Mouse (Mus musculus) G1E-ER4 (cell line): ENCODE data around the gene Tspear. TPM values are rescaled to one million over a fixed set of nuclear protein-coding genes. Genes with fewer than 3 reads are reported as not detected.

Source experiments
- GATA1 ChIP-seq: IDR thresholded peaks from one replicate; pipeline ENCODE4 v1.8.0; 2012; ENCODE audit warnings: low read length, inconsistent platforms
- polyA plus RNA-seq: library from polyadenylated mRNA; stranded (reverse); fragments of >175 nt; gene quantifications from 2 replicates; pipeline ENCODE4 v1.2.3, GENCODE M21; 2012

The Tspear gene
- polyA plus RNA-seq = not detected in 2 replicates

DNA sequence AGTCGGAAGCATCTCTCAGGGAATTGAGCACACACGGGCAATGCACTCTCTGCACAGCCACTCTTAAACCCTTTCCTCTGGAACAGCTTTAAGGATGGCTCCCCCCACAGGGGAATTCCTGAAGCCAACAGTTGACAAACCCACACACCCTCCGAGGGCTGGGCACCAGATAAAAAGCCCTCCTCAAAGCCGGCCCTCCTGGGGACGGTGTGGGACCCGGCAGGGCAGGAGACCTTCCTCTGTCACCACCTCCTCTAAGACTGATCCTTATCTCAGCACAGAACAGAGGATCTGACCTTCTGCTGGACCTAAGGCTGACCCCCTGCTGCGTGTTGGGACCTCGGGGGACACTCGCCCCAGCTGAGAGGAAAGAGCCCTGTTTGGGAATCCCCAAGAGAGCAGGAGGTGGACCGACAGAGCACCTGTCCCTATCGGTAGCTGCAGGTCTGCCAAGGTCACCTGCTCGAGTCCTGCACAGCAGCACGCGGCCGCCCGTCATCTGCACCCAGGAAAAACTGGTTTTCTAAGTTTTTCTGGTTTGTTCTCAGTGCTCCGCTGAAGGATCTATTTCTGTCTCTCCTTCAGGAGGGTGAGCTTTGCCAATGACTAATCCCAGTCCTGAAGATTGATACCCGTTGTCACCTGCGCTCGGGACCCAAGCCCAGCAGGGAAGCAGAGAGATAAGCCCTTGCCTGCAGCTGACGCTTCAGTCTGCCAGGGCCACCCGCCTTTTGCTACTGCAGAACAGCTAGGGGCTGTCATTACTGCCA is at the start of gene Tspear:
Gene Tspear (plus strand): TSS at position 675 of the 770 bp plus-strand sequence.
- TF ChIP-seq GATA1 = no peak

DNA sequence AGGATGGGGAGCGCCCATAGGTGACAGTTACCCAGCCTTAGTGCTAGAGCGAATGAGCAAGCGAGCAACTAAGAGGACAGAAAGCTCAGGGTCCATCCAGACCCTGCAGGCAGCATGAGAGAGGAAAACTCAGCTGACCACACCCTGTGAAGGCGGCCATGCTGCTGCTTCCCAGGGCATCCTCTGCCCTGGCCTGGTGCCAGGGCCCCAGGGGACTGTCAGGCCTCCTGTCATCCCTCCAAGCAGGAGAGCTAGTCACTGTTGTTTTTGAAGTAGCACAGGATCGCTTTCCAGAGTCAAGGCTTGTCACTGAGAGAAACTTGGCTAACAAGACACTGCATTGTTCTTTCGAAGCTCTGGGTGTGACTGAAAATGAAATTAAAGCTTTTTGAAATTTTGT is 47.4 kb upstream of the Tspear start:
- TF ChIP-seq GATA1 = no peak

GRCm38 (mm10) chr10:77643160-77643559 is 43.2 kb upstream of the Tspear start:
- no peak for TF ChIP-seq GATA1

GRCm38 (mm10) chr10:77645571-77645970 is 40.8 kb upstream of the Tspear start:
- TF ChIP-seq GATA1 = no peak

GRCm38 (mm10) chr10:77647461-77647860 is 38.9 kb upstream of the Tspear start:
- TF ChIP-seq GATA1 = no peak

DNA sequence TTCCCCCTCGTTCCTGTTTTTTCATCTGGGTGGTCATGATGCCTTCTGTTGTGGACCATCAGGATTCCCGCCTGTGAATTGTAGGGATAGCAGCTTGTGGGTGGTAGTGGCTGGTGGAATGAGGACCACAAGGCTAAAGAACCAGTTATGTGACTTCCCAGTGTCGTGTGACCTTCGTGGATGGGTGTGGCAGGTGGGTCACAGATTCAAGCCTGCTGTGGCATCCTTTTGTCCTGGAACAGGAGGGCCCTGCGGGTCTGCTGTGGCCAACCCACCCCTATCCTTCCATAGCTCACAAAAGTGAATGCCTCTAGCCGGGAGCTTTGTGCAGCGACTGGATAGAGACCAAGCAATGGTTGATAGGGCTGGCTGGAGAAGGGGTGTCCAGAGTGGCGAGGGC is 38.5 kb upstream of the Tspear start:
- no peak for TF ChIP-seq GATA1

GRCm38 (mm10) chr10:77652046-77652445 is 34.3 kb upstream of the Tspear start:
- TF ChIP-seq GATA1 = no peak

DNA sequence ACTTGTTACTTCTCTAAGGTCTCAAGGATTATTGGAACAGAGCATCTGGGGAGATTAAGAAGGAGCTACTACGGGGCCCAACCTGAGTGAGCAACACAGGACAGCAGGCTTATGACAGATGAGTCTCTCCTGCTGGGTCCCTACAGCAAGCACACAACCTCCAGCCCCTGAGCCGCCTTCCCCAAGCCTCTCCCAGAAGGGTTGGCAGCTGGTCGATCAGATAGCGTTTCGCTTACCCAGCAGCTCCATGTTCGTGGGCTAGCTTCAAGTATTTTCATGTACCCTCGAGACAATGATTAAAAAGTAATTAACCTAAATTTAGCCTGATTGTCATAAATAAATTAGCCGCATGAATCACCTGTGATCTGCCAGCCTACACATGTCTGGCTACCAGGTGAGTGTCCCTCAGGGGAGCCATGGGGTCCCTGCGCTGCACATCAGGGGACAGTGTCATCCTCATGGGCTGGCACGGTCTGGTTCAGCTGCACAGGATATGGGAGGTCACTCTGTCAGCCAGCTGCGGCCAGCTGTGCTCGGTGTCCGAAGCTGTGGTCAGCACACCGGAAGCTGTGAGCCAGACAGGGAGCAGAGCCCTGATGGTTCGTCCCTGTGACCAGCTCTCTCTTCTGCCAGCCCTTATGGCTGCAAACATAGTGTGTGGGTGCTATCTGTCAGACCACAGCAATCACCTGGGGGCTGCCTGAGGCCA is 27.9 kb upstream of the Tspear start:
- TF ChIP-seq GATA1 = no peak

DNA sequence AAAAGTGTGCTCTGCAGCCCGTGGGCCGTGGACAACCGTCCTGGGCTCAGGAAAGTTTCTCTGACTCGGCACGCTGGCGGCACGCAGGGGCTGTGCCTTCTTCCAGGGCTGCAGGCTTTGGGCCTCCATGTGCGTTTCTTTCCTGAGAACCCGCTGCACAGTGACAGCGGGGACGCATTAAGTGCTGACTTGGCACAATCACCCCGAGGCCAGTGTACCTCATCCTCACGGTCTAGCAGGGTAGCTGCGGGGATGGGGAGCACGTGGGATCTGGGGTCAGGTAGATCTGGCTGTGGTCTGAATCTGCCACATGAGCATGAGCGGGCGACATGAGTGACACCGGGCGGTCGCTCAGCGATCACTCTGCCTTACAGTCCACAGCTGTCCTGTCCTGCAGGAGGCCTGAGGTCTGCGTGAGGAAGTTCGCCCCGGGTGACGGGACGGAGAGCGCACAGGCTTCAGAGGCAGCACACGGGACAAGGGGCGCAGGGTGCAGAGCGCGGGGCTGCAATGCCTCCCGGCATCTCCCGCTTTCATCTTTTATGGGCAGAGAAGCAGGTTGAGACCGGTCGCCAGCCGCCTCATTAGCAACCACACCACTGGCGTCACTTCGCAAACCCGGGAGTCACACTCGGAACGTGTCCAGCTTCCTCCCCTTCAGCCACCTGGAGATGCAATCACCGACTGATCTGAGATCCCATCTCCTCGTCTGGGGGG is 22.3 kb upstream of the Tspear start:
- no peak for TF ChIP-seq GATA1

- TF ChIP-seq GATA1 = no peak
Observed at GRCm38 (mm10) chr10:77666342-77666741, 20.0 kb upstream of the Tspear start.

GRCm38 (mm10) chr10:77667402-77667801 is 19.0 kb upstream of the Tspear start:
- no peak for TF ChIP-seq GATA1

DNA sequence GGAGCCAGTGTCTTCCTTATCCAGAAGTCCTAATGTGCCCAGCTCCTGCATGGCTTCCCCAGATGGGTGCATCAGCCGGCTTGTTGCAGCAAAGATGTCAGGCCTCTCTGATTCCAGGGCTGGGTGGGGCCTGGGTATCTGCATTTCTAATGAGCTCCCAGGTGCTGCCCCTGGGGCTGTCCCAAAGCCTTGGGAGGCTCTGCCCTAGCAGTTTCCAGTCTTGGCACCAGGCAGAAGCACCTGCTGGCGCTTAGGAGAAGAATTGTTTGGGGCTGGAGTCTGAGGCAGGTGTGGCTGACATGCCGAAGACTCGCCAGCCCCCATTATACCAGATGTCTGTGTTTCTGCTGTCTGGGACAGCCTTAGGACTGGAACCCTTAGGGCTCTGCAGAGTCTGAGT is 15.7 kb upstream of the Tspear start:
- TF ChIP-seq GATA1 = no peak

DNA sequence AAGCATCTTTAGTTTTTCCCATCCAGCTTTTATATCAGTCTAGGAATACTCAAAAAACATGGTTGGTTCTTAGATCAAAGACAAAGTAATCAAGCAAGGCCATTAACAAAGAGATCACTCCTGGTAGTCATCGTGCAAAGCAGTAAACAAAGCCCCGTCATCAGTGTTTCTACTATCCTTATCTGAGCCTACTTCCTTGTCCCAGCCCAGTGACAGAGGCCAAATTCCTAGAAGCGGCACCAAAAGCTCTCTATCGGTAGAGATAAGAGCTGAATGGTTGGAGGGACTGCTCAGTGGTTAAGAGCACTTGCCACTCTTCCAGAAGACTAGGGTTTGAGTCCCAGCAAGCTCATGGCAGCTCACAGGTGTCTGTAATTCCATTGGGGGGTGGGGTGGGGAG is 14.8 kb upstream of the Tspear start:
- peak; percentile 75 for TF ChIP-seq GATA1

DNA sequence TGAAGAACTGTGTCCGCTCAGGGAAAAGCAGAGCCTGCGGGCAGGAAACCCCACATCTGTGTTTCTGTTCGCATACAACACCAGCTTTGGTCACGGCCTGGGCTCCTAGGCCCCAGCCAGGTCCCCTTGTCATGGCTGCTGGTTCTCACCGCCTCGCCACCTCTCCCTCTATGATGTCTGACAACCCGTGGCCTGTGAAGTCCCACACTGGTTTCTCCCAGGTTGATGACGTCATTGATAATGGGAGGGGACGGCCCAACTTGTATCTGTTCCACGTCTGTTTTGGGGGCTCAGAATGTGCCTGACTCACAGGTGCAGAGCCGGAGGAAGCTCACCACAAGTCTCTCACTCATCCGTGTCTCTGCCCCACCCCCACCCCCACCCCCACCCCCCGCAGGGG is 12.6 kb upstream of the Tspear start:
- TF ChIP-seq GATA1 = no peak

DNA sequence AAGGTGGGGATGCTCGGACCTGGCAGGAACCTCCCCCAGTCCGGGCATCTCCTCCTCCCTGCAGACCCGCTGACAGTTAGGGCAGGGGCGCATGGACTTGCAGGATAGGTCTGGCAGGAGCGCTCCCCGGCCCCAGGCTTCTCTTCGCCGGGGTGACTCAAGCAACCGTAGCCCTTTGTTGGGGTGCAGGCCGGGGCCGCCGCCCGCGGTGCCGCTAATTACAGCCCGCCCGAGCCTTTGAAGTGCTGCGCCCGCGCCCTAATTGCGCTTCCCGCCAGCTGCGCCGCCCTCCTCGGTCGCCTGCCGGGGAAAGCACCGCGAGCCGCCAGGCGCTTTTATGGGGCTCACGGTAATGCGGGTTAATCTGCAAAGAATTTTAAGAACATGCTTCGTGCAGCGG is 8.8 kb upstream of the Tspear start:
- TF ChIP-seq GATA1 = no peak

DNA sequence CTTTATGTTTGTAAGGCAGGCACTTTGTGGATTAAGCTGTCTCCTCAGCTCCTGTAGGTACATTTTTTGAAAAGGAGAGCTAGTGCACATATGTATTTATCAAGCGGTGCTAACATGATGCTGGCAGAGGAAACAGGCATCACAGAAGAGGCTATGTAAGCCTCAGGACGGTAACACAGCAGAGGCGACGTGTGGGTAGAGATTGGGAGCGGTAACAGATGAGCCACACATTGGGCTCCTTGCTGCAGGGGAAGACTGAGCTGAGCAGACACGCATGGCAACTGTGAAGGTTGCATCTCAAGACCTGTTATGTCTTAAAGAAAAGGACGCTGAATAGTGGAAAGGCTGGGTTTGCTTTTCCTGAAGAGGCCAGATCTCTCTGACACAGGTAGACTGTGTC is 3.4 kb upstream of the Tspear start:
- TF ChIP-seq GATA1 = no peak
